Mouse (Mus musculus): ENCODE data around the gene Cox8b.

The Cox8b gene

DNA sequence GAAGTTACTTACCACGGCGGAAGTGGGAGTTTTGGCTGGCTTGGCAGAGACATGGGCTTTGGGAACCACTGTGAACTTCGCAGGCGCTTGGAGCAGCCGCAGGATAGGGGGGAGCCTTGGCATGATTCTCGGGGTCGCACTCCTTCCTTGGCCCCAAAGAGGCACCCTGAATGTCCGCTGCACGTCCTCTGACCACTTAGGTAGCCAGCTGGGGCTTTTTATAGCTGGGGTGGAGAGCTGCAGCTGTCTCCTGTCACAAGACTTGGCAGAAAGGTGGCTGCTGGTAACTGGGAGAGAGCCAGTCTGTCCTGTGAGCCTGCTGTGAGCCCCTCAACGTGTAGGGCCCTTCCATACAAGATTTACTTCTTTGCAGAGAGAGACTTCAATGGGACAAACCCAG, at the start of gene Cox8b:
TSS of gene Cox8b (minus strand) at position 227 of the 400 bp plus-strand sequence.
- no peak for DNase-seq (ENCODE audit: inconsistent ontology term)

DNA sequence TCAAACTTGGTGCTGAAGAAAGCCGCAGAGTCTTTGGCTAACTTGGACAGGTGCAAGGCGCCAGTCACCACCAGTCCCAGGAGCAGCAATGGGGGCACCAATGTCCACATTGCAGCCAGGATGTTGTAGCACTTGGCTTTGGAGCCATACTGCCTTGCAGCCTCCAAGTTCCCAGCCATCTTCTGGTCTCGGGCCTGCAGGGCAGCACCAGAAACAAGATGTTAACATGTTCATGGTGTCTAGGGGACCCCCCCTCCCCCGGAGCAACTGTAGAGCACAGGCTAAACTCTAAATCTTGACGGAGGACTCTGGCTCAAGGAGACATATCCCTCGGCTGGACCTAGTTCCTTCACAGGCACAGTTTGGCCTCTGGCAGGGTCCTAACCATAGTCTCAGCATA, 49.0 kb upstream of the Cox8b start:
- DNase-seq (ENCODE audit: inconsistent ontology term), result no peak

DNA sequence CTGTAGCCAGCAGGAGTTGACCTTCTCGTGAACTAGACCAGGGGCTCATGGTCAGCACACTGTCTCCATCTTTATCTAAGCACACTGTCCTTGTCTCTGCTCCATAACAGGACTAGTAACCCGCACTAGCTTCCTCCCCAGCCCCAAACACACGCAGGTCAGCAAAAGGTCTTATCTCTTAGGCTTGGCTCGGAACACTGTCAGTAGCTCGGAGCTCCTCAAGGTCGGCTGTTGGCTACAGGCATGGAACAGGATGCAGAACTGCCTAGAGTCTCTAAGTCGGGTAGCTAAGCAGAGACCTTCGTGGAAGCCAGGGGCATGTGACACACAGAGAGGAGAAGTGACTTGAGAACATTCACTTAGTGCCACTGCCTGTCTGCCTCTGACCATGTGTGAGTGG, 47.9 kb upstream of the Cox8b start:
- no peak for DNase-seq (ENCODE audit: inconsistent ontology term)

- no peak for DNase-seq (ENCODE audit: inconsistent ontology term)
Observed at GRCm38 (mm10) chr7:140946980-140947379, 46.7 kb upstream of the Cox8b start.

- no peak for DNase-seq (ENCODE audit: inconsistent ontology term)
Observed at GRCm38 (mm10) chr7:140946311-140946710, 46.1 kb upstream of the Cox8b start.

DNA sequence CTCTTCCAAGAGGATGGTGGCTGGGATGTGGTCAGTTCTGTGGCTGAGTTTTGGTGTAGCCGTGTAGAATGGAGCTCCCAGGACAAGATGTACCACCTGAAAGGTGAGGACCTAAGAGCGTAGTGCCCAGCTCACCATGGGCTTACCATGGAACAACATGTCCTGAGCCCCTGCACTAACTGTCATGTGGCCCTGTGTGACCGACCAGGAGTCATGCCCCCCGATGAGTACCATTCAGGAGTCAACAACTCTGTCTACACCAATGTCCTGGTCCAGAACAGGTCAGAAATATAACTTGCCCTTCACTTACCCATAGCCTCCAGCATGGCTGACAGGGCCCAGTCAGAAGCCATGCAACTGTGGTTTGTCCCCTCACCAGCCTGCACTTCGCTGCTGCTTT, 45.0 kb upstream of the Cox8b start:
- no peak for DNase-seq (ENCODE audit: inconsistent ontology term)

GRCm38 (mm10) chr7:140944236-140944635, 44.0 kb upstream of the Cox8b start:
- DNase-seq (ENCODE audit: inconsistent ontology term), result no peak

DNA sequence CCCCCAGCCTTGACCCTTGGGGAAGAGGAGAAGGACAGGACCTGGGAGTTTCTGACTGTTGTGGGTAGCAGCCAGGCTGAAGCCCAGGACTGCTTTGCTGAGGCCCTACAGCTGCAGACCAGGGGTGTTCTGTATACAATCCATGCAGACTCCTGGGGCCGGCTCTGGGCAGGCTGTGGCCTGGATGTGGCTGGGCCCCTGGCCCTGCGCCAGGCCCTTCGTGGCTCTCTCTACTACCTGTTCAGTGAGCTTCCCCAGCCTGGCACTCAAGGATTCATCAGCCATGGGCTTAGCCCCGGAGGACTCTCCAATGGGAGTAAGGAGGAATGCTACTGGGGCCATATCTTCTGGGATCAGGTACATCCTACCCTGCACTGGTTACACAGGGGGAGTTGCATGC, 43.1 kb upstream of the Cox8b start:
- no peak for DNase-seq (ENCODE audit: inconsistent ontology term)

- DNase-seq (ENCODE audit: inconsistent ontology term), result no peak
Observed at GRCm38 (mm10) chr7:140942811-140943210, 42.6 kb upstream of the Cox8b start.

GRCm38 (mm10) chr7:140942341-140942740, 42.1 kb upstream of the Cox8b start:
- DNase-seq (ENCODE audit: inconsistent ontology term), result no peak

DNA sequence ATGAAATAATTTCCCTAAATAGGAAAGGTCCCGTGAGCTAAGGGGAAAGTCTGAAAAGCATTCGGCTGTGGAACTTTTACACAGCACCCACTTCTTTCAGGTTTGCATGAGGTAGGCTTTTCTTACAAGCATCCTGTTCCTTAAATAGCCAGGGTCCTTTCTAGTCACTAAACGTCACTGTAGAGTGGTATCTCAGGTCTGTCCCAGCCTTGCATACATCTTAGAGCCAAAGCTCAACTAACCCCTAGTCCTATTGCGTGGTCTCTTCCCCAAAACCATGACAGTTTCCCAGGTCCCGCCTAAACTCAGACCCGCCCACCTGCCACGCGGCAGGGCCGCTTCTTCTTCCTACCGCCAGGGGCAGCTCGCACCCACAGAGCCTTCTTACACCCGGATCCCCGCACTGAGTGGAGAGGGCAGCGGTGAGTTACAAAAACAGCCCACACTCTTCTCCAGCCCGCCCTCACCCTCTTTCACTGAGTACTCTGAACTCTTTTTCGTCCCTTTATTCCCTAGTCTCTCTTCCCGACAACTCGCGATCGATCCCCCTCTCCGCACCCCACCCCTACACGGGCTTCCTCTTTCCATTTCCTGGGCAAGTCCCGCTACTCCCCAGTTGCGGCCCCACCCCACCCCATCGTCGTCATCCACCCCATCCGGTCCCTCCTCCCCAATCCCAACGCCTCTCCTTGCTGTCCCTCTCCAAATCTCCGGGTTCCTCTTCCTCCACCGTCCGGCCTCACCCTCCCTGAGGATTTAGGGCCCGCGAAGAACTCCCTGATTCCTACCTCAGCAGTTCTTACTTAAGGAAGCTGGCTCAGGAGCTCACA, 41.2 kb upstream of the Cox8b start, which contains the start of gene Pgghg:
TSS of gene Pgghg (plus strand) at position 170 of the 830 bp plus-strand sequence.
- peak; percentile 95 for DNase-seq (ENCODE audit: inconsistent ontology term)

DNA sequence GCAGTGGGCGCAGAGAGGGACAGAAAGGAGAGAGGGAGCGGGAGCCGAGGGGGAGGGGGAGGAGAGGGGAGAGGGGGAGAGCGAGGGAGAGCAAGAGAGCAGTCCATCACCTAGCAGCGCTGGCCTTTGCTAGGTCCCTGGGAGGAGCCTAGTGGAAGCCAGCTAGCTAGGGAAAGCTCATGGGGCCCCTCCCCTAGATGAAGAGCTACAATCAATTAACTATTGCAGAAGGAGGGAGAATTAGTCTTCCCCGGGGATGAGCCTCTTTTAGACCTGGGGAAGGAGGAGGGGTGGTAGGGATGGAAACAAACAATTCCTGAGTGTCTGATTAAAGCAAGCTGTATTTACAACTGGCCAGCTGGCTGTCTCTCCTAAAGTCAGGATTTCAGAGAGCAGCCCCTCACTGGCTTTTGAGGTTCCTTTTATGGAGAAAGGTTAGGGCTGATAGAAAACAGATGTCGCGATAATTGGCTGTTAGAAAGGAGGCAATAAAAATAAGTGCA, 39.5 kb upstream of the Cox8b start:
- no peak for DNase-seq (ENCODE audit: inconsistent ontology term)

- no peak for DNase-seq (ENCODE audit: inconsistent ontology term)
Observed at GRCm38 (mm10) chr7:140938896-140939295, 38.6 kb upstream of the Cox8b start.

DNA sequence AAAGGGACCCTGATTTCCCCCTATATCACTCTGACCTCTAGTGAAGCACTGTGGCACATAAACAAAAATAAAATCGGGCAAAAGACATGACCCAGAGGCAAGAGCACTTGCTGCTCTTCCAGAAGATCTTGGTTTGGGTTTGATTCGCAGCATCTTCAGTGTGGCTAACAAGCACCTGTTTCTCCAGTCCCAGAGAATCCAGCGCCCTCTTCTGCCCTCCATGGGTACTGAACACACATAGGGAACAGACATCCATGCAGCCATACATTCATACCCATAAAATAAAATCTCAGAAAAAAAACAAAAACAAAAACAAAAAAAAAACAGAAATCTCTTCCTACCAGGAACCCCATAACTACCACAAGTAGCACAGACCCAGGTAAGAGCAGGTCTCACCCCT, 38.2 kb upstream of the Cox8b start:
- DNase-seq (ENCODE audit: inconsistent ontology term), result no peak

DNA sequence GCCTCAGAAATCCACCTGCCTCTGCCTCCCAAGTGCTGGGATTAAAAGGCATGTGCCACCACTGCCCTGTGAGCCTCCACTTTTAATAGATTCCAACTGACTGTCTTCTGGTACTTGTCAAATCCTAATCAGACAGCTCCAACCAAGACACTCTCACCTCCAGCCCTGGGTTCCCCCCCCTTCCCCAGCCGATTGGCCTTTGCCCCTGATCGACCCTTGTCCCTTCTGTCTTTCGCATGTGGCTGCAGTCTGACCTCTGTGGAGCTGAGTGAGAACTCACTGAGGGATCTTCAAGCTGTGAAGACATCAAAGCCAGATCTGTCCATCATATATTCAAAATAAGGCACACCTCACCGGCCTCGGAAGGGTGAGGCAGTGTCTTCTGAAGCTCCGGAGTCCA, 26.9 kb upstream of the Cox8b start:
- no peak for DNase-seq (ENCODE audit: inconsistent ontology term)

DNA sequence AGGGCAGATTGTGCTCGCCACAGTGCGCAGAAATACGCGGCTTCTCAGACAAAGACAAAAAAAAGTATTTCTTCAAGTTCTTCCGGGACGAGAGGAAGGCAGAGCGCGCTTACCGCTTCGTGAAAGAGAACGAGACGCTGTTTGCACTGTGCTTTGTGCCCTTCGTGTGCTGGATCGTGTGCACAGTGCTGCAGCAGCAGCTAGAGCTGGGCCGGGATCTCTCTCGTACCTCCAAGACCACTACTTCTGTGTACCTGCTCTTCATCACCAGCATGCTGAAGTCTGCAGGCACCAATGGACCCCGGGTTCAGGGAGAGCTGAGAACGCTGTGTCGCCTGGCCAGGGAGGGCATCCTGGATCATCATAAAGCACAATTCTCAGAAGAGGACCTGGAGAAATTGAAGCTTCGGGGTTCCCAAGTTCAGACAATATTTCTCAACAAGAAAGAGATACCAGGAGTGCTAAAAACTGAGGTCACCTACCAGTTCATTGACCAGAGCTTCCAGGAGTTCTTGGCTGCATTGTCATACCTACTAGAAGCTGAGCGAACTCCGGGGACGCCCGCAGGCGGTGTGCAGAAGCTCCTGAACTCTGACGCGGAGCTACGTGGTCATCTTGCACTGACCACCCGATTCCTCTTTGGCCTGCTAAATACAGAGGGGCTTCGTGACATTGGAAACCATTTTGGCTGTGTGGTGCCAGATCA, 23.0 kb upstream of the Cox8b start:
- DNase-seq (ENCODE audit: inconsistent ontology term), result no peak

- peak; percentile 60 for DNase-seq (ENCODE audit: inconsistent ontology term)
Observed at GRCm38 (mm10) chr7:140922398-140923069, 22.3 kb upstream of the Cox8b start.

- no peak for DNase-seq (ENCODE audit: inconsistent ontology term)
Observed at GRCm38 (mm10) chr7:140921225-140921975, 21.2 kb upstream of the Cox8b start.

GRCm38 (mm10) chr7:140920418-140921029, 20.3 kb upstream of the Cox8b start, which contains the start of gene Nlrp6:
Gene Nlrp6 (plus strand): TSS chr7:140920902.
- no peak for DNase-seq (ENCODE audit: inconsistent ontology term)

- no peak for DNase-seq (ENCODE audit: inconsistent ontology term)
Observed at GRCm38 (mm10) chr7:140919911-140920310, 19.7 kb upstream of the Cox8b start.

All from Muller cell, postnatal 12 days (primary cell).